Mouse (Mus musculus) erythroblast, embryonic 14.5 days (primary cell): Measurements from ENCODE around the gene Macrod2. TPM values are rescaled to one million over a fixed set of nuclear protein-coding genes. Genes with fewer than 3 reads are reported as not detected.

Source experiments
- H3K27me3 ChIP-seq: 2 replicates; pipeline ENCODE4 v1.6.1; 2012; ENCODE audit warnings: inconsistent platforms; ENCODE audit not compliant: control insufficient read depth
- H3K36me3 ChIP-seq: 2 replicates; pipeline ENCODE4 v1.6.1; 2012; ENCODE audit warnings: mild to moderate bottlenecking, inconsistent platforms; ENCODE audit not compliant: control insufficient read depth
- H3K4me1 ChIP-seq: 2 replicates; pipeline ENCODE4 v1.6.1; 2012; ENCODE audit warnings: inconsistent platforms; ENCODE audit not compliant: control insufficient read depth
- H3K4me3 ChIP-seq: replicated peaks from 2 replicates; pipeline ENCODE3; 2012; ENCODE audit warnings: moderate library complexity, mild to moderate bottlenecking, inconsistent platforms
- H3K9me3 ChIP-seq: 2 replicates; pipeline ENCODE4 v1.6.1; 2012; ENCODE audit warnings: low read length, inconsistent platforms, mixed read lengths; ENCODE audit not compliant: control insufficient read depth
- GATA1 ChIP-seq: IDR thresholded peaks from 2 replicates; pipeline ENCODE4 v1.6.1; 2012; ENCODE audit warnings: low read length, inconsistent platforms, mixed read lengths
- TAL1 ChIP-seq: IDR thresholded peaks from 3 replicates; pipeline ENCODE4 v1.6.1; 2012; ENCODE audit warnings: low read length, inconsistent platforms, mixed read lengths
- polyA plus RNA-seq: library from polyadenylated mRNA; stranded (reverse); fragments of >175 nt; gene quantifications from 2 replicates; pipeline ENCODE4 v1.2.3, GENCODE M21; 2012

Gene Macrod2
- polyA plus RNA-seq, 1 experiment, result 0.81 TPM

- TF ChIP-seq TAL1 (no peak), GATA1 (no peak)
- H3K36me3 ChIP-seq, result no peaks in the 10 kb centered on the region
- no peak overlapping the region for H3K4me3 ChIP-seq
- H3K4me1 ChIP-seq, result no peaks in the 10 kb centered on the region
- H3K9me3 ChIP-seq, result no peaks in the 10 kb centered on the region
- no peaks in the 10 kb centered on the region for H3K27me3 ChIP-seq
These were observed 1822.3 kb downstream of the Macrod2 start for GRCm38 (mm10) chr2:142217371-142217770.

GRCm38 (mm10) chr2:142222137-142222921 lies 1827.2 kb downstream of the Macrod2 start:
- H3K36me3 ChIP-seq, result no peaks in the 10 kb centered on the region
- H3K4me3 ChIP-seq, result no peak overlapping the region
- peaks cover 2% of the 10 kb centered on the region; the same call in 1 of the 2 replicates for H3K9me3 ChIP-seq
- no peaks in the 10 kb centered on the region for H3K27me3 ChIP-seq
- no peak for TF ChIP-seq GATA1
- TF ChIP-seq TAL1, result no peak
- H3K4me1 ChIP-seq, result no peaks in the 10 kb centered on the region

GRCm38 (mm10) chr2:142222926-142223325 lies 1827.8 kb downstream of the Macrod2 start:
- Histone ChIP-seq H3K4me1 (no peaks in the 10 kb centered on the region), H3K4me3 (no peak overlapping the region), H3K9me3 (peaks cover 2% of the 10 kb centered on the region; the same call in 1 of the 2 replicates), H3K36me3 (no peaks in the 10 kb centered on the region), H3K27me3 (no peaks in the 10 kb centered on the region)
- TF ChIP-seq GATA1 (no peak), TAL1 (no peak)

GRCm38 (mm10) chr2:142230985-142231549 lies 1836.0 kb downstream of the Macrod2 start:
- Histone ChIP-seq H3K27me3 (no peaks in the 10 kb centered on the region), H3K4me1 (no peaks in the 10 kb centered on the region), H3K9me3 (no peaks in the 10 kb centered on the region), H3K4me3 (no peak overlapping the region), H3K36me3 (no peaks in the 10 kb centered on the region)
- TF ChIP-seq GATA1 (no peak), TAL1 (no peak)

- TF ChIP-seq TAL1 (no peak), GATA1 (no peak)
- no peaks in the 10 kb centered on the region for H3K9me3 ChIP-seq
- no peaks in the 10 kb centered on the region for H3K4me1 ChIP-seq
- H3K27me3 ChIP-seq, result no peaks in the 10 kb centered on the region
- no peaks in the 10 kb centered on the region for H3K36me3 ChIP-seq
- H3K4me3 ChIP-seq, result no peak overlapping the region
These were observed 1837.7 kb downstream of the Macrod2 start for GRCm38 (mm10) chr2:142232828-142233227.

GRCm38 (mm10) chr2:142243483-142243882 lies 1848.4 kb downstream of the Macrod2 start:
- TF ChIP-seq GATA1 (no peak), TAL1 (no peak)
- H3K36me3 ChIP-seq, result no peaks in the 10 kb centered on the region
- no peak overlapping the region for H3K4me3 ChIP-seq
- no peaks in the 10 kb centered on the region for H3K9me3 ChIP-seq
- no peaks in the 10 kb centered on the region for H3K4me1 ChIP-seq
- H3K27me3 ChIP-seq, result no peaks in the 10 kb centered on the region

- no peaks in the 10 kb centered on the region for H3K9me3 ChIP-seq
- H3K4me1 ChIP-seq, result no peaks in the 10 kb centered on the region
These were observed 1855.3 kb downstream of the Macrod2 start for GRCm38 (mm10) chr2:142250383-142250782.

GRCm38 (mm10) chr2:142251518-142251917 lies 1856.4 kb downstream of the Macrod2 start:
- TF ChIP-seq GATA1 (no peak), TAL1 (no peak)
- H3K27me3 ChIP-seq, result no peaks in the 10 kb centered on the region
- H3K9me3 ChIP-seq, result no peaks in the 10 kb centered on the region
- H3K36me3 ChIP-seq, result no peaks in the 10 kb centered on the region
- no peak overlapping the region for H3K4me3 ChIP-seq
- H3K4me1 ChIP-seq, result no peaks in the 10 kb centered on the region

More at GRCm38 (mm10) chr2:142250383-142250782, 1855.3 kb downstream of the Macrod2 start:
- no peaks in the 10 kb centered on the region for H3K27me3 ChIP-seq
- no peak for TF ChIP-seq TAL1
- TF ChIP-seq GATA1, result no peak
- H3K4me3 ChIP-seq, result no peak overlapping the region
- no peaks in the 10 kb centered on the region for H3K36me3 ChIP-seq

- H3K36me3 ChIP-seq, result no peaks in the 10 kb centered on the region
- TF ChIP-seq TAL1 (no peak), GATA1 (no peak)
- H3K4me1 ChIP-seq, result no peaks in the 10 kb centered on the region
- no peaks in the 10 kb centered on the region for H3K27me3 ChIP-seq
- H3K9me3 ChIP-seq, result no peaks in the 10 kb centered on the region
- H3K4me3 ChIP-seq, result no peak overlapping the region
These were observed 1858.8 kb downstream of the Macrod2 start for GRCm38 (mm10) chr2:142253913-142254312.
